Mouse (Mus musculus) lung, embryonic 15.5 days (tissue): ENCODE measurements at regions not wholly inside any gene's neighbourhood (a gene's known extent, or its start where the extent isn't known, plus 50 kb on each side); places are given as distances from the start of the nearest gene placed in this dataset.

ENCODE experiments used
- ATAC-seq: fragments of 200-750 bp; cut with Nextera tagmentation; 2 replicates; pipeline ENCODE4 v1.8.0; 2017; ENCODE audit warnings: moderate number of reproducible peaks, borderline replicate concordance; ENCODE audit not compliant: low FRiP score, low TSS enrichment; ENCODE audit errors: extremely low read depth
- H3K27ac ChIP-seq: fragments of 300-500 bp; sonication (generic); 2 replicates; pipeline ENCODE4 v1.5.1; 2015; ENCODE audit warnings: moderate library complexity, mild to moderate bottlenecking, inconsistent platforms
- H3K27me3 ChIP-seq: fragments of 300-500 bp; sonication (generic); 2 replicates; pipeline ENCODE4 v1.6.1; 2015; ENCODE audit warnings: inconsistent platforms
- H3K36me3 ChIP-seq: fragments of 300-500 bp; sonication (generic); 2 replicates; pipeline ENCODE4 v1.6.1; 2015; ENCODE audit warnings: inconsistent platforms
- H3K4me1 ChIP-seq: fragments of 300-500 bp; sonication (generic); 2 replicates; pipeline ENCODE4 v1.6.1; 2015; ENCODE audit warnings: inconsistent platforms
- H3K4me2 ChIP-seq: fragments of 300-500 bp; sonication (generic); 2 replicates; pipeline ENCODE4 v1.6.1; 2015; ENCODE audit warnings: inconsistent platforms, mild to moderate bottlenecking, moderate library complexity
- H3K4me3 ChIP-seq: fragments of 300-500 bp; sonication (generic); 2 replicates; pipeline ENCODE4 v1.5.1; 2015; ENCODE audit warnings: mild to moderate bottlenecking, inconsistent platforms
- H3K9ac ChIP-seq: fragments of 300-500 bp; sonication (generic); 2 replicates; pipeline ENCODE4 v1.6.1; 2015; ENCODE audit warnings: inconsistent platforms
- H3K9me3 ChIP-seq: fragments of 300-500 bp; sonication (generic); 2 replicates; pipeline ENCODE4 v1.6.1; 2016; ENCODE audit warnings: inconsistent platforms
- WGBS: fragments of 180-500 bp; shearing (Covaris S2); methylation state at CpG from one replicate; pipeline ENCODE4 v1.1.7; 2015; 5-methylcytosine and 5-hydroxymethylcytosine counted together

DNA sequence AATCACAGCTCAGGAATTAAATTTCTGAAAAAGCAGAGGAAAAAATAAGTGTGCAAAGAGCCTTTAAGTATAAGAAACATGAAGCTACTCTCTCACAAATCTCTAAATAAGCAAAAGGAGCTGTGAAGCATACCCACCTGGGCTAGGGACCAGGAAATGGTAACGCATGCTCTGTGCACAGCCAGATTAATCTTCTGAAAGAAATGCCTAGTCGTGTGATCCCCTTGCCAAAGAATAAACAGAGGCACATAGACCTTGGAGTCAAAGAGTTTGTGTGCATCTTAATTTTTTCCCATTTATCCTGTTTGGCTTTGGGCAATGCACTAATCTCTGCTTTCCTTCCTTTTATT is 338.2 kb upstream of the Sel1l start:
- no peaks in the 10 kb centered on the region for H3K36me3 ChIP-seq
- H3K4me2 ChIP-seq = no peak overlapping the region
- ATAC-seq = no peak
- H3K27ac ChIP-seq = no peak overlapping the region
- no peak overlapping the region for H3K4me3 ChIP-seq
- H3K9ac ChIP-seq = no peak overlapping the region
- no peaks in the 10 kb centered on the region for H3K9me3 ChIP-seq
- WGBS = 32% methylated on average over 2 of the region's 2 CpGs
- no peaks in the 10 kb centered on the region for H3K4me1 ChIP-seq
- no peaks in the 10 kb centered on the region for H3K27me3 ChIP-seq

DNA sequence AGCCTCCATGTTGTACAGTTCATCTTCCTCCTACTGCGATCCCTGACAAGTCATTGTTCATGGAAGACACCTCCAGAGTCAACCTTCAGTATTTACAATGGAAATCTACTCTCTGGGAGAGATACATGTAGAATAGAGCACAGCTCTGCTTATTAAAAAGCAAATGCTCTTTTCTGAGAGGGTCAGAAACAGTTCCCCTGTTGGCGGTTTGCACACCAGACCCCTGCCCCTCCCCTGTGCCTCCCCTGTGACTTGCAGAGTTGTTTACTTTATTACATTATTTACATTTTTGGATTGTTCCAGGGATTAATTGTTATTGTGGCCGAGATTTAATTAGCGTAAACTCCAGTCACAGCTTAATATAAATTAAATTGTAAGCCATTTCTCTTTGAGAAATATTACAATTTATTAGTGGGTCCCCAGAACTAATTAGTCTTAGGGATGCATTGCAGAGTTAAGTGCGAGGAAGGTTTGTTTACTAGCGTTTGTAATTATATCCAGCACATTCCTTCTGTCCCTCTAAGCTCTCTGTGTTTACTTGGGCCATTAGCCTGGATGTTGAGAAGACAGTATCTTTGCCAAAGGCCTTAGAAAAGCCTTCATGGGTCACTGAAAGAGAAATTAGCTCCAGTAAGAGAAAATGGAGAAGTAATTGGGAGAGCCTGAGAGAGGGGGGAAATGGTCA is 337.6 kb upstream of the Sel1l start:
- Histone ChIP-seq H3K4me1 (no peaks in the 10 kb centered on the region), H3K27ac (no peak overlapping the region), H3K9me3 (no peaks in the 10 kb centered on the region), H3K36me3 (no peaks in the 10 kb centered on the region), H3K9ac (no peak overlapping the region), H3K4me2 (no peak overlapping the region), H3K27me3 (no peaks in the 10 kb centered on the region), H3K4me3 (no peak overlapping the region)
- 50% methylated on average over 6 of the region's 6 CpGs for WGBS
- no peak; the same call in 1 of the 2 replicates for ATAC-seq

DNA sequence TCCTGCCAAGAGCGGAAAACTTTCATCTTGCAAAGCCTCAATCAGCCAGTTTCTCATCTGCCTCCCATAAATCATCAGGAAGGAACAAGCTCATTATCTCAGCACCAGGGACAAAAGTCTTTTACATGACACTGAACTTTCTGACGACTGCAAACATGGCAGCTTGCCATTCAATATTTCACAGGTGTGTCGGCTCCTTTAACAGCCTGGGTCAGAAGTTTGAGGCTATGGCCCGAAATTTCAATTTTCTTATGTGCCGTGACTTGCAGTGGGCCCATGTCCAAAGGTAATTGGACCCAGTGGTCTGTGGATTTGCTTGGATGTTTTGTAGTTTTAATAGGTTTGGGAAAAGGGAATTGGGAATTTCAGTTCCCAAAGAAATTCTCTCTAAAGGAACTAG is 330.3 kb upstream of the Sel1l start:
- Histone ChIP-seq H3K9ac (no peak overlapping the region), H3K36me3 (no peaks in the 10 kb centered on the region), H3K4me2 (no peak overlapping the region), H3K4me1 (no peaks in the 10 kb centered on the region), H3K4me3 (no peak overlapping the region), H3K27ac (no peak overlapping the region), H3K9me3 (no peaks in the 10 kb centered on the region), H3K27me3 (no peaks in the 10 kb centered on the region)
- ATAC-seq = no peak
- 58% methylated on average over 5 of the region's 5 CpGs for WGBS

DNA sequence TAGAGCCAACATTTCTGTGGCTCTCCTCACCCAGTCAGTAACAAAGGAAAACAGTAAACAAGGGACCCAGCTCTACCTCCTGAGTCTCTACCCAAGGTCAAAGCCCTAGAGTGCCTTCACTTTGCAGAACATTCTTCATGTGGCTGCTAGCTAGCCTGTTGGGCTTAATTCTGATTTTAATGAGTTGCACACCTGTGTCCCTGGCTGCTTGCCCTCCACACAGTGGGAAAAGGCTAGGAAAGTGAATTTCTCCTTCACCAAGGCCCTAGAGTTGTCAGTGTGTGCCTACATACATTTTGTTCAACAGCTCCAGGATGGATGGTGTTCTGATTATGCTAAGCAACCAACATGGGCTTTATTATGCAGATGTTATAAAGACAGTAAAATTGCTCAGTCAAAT is 307.8 kb upstream of the Sel1l start:
- ATAC-seq = no peak
- Histone ChIP-seq H3K9ac (no peak overlapping the region), H3K4me1 (no peaks in the 10 kb centered on the region), H3K4me3 (no peak overlapping the region), H3K9me3 (no peaks in the 10 kb centered on the region), H3K4me2 (no peak overlapping the region), H3K27me3 (no peaks in the 10 kb centered on the region), H3K27ac (no peak overlapping the region), H3K36me3 (no peaks in the 10 kb centered on the region)

DNA sequence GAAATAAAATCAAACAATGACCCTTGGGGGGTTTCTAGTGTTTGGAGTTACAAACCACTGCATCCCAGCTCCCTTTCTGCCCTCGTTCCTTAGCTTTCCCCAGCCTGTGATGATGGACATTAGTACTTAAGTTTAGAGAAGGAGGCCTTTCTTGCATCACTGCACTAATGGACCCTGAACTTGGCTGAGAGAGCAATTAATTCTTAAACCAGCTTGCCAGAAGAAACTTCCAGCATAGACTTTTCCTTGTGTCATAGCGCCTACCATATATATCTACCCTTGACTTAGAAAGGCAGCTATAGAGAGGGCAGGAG is 303.9 kb upstream of the Sel1l start:
- Histone ChIP-seq H3K4me1 (no peaks in the 10 kb centered on the region), H3K36me3 (no peaks in the 10 kb centered on the region), H3K27me3 (no peaks in the 10 kb centered on the region), H3K4me2 (no peak overlapping the region), H3K27ac (no peak overlapping the region), H3K4me3 (no peak overlapping the region), H3K9ac (no peak overlapping the region), H3K9me3 (no peaks in the 10 kb centered on the region)
- no peak for ATAC-seq
- 73% methylated on average over 2 of the region's 2 CpGs for WGBS

DNA sequence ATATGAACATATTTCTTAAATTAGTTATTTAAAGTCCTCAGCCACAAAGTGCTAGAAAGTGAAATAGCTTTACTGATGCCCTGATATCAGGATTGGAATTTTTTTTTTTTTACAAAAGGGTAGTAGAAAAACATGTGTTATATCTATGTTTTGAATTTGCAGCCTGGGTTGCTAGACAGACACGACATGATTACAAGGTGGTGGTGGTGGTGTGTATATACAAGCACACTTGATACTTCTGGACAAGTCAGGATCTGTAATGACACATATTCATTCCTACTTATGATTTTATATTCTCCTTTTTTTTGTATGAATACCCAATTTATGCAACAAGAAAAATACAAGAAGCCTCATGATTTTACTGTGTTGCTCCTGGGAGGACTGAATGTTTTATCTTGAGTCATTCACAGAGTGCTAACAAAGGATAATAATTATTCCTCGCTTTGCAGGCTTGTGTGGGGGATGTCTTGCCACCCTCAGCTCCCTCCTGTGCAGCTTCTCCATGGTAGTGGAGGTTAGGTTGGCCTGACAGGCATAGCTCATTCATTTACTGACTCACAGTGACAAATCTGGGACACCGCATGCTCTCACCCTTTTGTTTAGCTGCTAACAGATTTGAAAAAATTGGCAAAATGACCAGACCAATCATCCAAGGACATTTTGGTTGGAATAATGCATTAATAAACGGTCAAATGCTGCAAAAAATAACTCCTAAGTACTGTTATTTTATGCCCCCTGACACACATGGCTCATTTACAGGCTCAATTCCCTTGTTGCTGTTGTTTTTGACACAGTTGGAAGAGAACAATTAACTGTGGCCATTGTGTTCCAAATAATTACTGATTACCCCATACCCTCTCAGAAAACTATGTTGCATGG is 303.3 kb upstream of the Sel1l start:
- WGBS = 58% methylated on average over 4 of the region's 4 CpGs
- H3K9ac ChIP-seq = no peak overlapping the region
- no peak for ATAC-seq
- no peaks in the 10 kb centered on the region for H3K27me3 ChIP-seq
- no peak overlapping the region for H3K27ac ChIP-seq
- H3K4me3 ChIP-seq = no peak overlapping the region
- no peak overlapping the region for H3K4me2 ChIP-seq
- no peaks in the 10 kb centered on the region for H3K36me3 ChIP-seq
- no peaks in the 10 kb centered on the region for H3K4me1 ChIP-seq
- H3K9me3 ChIP-seq = no peaks in the 10 kb centered on the region

DNA sequence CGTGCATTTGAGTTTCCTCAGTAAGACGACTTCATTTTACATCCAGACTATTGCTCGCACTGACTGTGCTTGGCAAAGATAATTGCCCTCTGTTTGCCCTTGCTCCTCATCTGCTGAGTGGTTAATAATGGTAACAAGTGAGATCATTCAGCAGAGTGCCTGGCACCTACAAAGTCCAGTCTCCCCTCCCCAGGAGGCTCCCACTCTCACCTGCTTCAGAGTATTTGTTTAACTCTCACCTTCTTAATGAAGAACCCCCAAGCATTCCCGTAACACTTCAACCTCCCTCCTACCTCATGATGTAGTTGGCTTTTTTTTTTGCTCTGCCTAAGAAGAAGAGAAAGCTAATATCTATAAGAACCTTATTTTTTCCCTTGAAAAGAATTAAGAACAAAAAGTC is 288.6 kb upstream of the Sel1l start:
- H3K4me3 ChIP-seq = no peak overlapping the region
- H3K4me2 ChIP-seq = no peak overlapping the region
- no peaks in the 10 kb centered on the region for H3K4me1 ChIP-seq
- H3K9ac ChIP-seq = no peak overlapping the region
- no peak overlapping the region for H3K27ac ChIP-seq
- WGBS = 45% methylated on average over 4 of the region's 4 CpGs
- H3K27me3 ChIP-seq = no peaks in the 10 kb centered on the region
- peak; percentile 70; the same call in 1 of the 2 replicates for ATAC-seq
- H3K36me3 ChIP-seq = no peaks in the 10 kb centered on the region
- no peaks in the 10 kb centered on the region for H3K9me3 ChIP-seq

DNA sequence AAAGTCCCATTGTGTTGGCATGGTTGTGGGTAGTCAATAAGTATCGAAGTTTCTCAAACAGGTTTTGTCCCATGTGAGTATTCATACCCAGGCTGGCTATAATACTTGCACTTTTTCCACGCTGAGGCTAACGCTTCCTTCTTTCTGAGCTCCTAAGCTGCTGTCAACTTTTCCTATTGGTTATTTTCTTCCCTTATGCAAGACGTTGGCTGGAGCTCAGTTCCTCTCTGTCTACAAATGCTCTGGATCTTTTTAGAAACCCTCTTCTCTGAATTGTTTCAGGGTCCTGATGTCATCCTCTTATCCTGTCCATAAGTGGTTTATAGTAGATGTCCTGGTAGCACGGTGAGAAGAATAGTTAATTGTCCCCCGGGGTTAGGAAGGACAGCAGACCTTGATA is 278.7 kb upstream of the Sel1l start:
- no peak overlapping the region for H3K4me3 ChIP-seq
- H3K27me3 ChIP-seq = no peaks in the 10 kb centered on the region
- H3K4me1 ChIP-seq = no peaks in the 10 kb centered on the region
- no peak for ATAC-seq
- no peak overlapping the region for H3K4me2 ChIP-seq
- H3K27ac ChIP-seq = no peak overlapping the region
- H3K9ac ChIP-seq = no peak overlapping the region
- H3K9me3 ChIP-seq = no peaks in the 10 kb centered on the region
- WGBS = 73% methylated on average over 6 of the region's 6 CpGs
- H3K36me3 ChIP-seq = no peaks in the 10 kb centered on the region

DNA sequence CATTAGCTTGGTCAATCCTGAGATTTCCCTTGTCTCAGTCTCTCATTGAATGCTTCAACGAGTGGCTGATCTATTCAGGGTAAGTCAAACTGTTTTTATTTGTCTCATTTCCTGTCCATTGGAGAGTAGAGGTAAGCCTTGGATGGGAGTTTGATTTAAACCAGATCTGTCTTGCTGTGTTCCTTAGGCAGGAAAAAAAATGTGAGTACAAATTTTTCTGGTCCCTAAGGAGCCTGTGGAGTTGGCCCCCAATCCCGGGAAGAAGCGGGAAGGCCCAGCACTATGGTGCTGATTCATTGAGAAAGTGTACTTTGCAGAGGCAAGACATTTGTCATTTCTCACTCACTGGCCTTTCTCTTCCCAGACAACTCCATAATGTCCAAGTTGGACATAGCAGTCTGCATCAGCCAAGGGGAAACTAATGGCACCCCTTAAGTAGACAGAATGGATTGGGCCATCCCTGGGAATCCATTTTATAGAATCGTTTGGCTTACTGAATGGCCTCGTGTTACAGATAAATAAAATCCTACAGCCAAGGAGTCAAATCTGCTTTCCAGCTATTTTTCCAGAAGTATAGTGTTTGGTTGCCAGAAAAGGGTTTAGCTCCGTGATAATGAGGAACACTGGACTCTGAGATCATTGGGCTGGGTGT is 271.3 kb upstream of the Sel1l start:
- Histone ChIP-seq H3K36me3 (no peaks in the 10 kb centered on the region), H3K9ac (no peak overlapping the region), H3K4me1 (no peaks in the 10 kb centered on the region), H3K27me3 (no peaks in the 10 kb centered on the region), H3K4me2 (no peak overlapping the region), H3K27ac (no peak overlapping the region), H3K9me3 (no peaks in the 10 kb centered on the region), H3K4me3 (no peak overlapping the region)
- WGBS = 74% methylated on average over 6 of the region's 6 CpGs
- ATAC-seq = no peak

DNA sequence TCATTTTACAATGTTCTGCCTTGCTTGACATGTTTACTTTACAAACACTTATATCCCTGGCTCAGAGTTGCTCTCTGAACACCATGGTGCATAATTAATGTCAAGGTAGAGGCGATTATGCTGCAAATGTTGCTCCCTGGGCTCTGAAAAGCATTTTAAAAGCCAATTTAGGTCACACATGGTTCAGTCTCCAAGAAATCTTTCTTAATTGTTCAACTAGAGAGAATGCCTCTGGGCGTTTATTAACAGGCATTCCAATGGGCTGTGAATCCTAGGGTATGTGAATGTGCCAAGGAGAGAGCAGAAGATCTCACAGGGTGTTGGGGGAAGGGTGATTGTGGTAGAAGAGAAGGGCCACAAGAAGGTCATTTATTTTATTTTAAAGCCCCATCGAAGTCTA is 260.7 kb upstream of the Sel1l start:
- Histone ChIP-seq H3K27ac (no peak overlapping the region), H3K4me3 (no peak overlapping the region), H3K27me3 (no peaks in the 10 kb centered on the region), H3K9ac (no peak overlapping the region), H3K4me1 (no peaks in the 10 kb centered on the region), H3K4me2 (no peak overlapping the region), H3K36me3 (no peaks in the 10 kb centered on the region), H3K9me3 (no peaks in the 10 kb centered on the region)
- no peak for ATAC-seq
- 63% methylated on average over 3 of the region's 3 CpGs for WGBS

DNA sequence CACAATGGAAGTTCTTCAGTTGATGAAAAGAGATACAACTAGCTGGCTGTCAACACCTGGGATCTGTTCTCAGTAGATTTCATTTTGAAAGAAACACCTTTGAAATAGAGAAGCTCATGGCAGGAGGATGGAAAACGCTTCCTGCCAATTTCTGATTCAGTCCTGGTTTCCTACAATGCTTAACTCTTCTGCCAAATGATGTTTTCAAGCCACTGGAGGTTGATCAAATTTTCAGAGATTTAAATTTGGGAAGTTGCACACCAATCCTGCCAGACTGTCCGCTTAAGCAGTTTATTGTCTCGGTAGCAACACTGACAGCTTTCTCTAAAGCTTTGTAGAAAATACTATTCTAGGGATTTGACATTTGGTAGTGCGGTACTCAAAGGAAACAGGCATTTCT is 251.1 kb upstream of the Sel1l start:
- Histone ChIP-seq H3K9me3 (no peaks in the 10 kb centered on the region), H3K4me1 (no peaks in the 10 kb centered on the region), H3K9ac (no peak overlapping the region), H3K36me3 (no peaks in the 10 kb centered on the region), H3K4me2 (no peak overlapping the region), H3K27ac (no peak overlapping the region), H3K27me3 (no peaks in the 10 kb centered on the region), H3K4me3 (no peak overlapping the region)
- no peak for ATAC-seq
- 80% methylated on average over 4 of the region's 4 CpGs for WGBS

DNA sequence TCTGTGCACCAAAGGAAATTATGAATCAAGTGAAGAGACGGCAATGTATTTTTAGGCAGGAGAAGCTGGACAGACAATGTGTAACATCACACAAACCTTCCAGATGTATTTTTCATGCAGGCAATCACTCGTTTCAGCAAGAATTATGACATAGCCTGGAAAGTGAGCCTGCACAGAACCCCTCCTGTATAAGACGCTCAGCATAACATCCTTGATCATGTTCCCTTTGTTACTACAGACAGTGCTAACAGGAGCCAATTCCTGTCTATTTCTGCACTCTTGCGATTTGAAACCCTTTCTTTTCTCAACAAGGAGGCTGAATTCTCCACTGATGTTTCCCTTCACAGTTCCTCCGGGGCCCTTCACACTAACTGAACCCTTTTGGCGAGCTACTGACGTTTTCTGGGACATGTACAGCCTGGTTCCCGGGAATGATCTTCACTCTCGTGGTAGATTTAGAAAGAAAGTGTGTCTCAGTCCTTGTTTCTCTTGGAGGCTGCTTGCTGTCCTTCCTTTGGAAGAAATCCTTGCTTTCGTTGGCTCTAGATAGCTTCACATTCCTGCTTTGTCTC is 243.9 kb upstream of the Sel1l start:
- Histone ChIP-seq H3K9ac (no peak overlapping the region), H3K4me1 (no peaks in the 10 kb centered on the region), H3K4me3 (no peak overlapping the region), H3K27ac (no peak overlapping the region), H3K36me3 (no peaks in the 10 kb centered on the region), H3K9me3 (no peaks in the 10 kb centered on the region), H3K4me2 (no peak overlapping the region), H3K27me3 (no peaks in the 10 kb centered on the region)
- ATAC-seq = no peak
- 73% methylated on average over 10 of the region's 10 CpGs for WGBS
